Mouse (Mus musculus) ES-CJ7 (cell line): ENCODE results near the gene Mypn.

Experiments used
- DNase-seq: peaks from one replicate; pipeline ENCODE4 v3.0.0; 2011; ENCODE audit warnings: low read depth, low spot score

Mypn gene

GRCm38 (mm10) chr10:63155668-63156350 lies 47.9 kb downstream of the Mypn start:
- no peak for DNase-seq

DNA sequence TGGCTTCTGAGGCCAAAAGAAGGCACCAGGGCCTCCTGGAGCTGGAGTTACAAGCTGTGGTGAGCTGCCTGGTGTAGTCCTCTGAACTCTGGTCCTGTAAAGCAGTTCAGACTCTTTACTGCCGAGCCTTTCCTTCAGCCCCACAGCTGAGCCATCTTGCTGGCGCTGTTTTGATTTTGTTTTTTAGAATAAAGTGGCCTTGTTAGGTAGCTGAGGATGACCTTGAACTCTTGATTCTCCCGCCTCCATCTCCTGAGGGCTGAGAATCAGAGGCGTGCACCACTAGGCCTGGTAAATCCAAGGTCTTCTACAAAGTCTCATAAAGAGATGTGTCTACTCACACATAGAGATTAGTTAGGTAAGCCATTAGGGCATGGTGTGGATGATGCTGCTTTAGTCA lies 49.0 kb downstream of the Mypn start:
- no peak for DNase-seq

DNA sequence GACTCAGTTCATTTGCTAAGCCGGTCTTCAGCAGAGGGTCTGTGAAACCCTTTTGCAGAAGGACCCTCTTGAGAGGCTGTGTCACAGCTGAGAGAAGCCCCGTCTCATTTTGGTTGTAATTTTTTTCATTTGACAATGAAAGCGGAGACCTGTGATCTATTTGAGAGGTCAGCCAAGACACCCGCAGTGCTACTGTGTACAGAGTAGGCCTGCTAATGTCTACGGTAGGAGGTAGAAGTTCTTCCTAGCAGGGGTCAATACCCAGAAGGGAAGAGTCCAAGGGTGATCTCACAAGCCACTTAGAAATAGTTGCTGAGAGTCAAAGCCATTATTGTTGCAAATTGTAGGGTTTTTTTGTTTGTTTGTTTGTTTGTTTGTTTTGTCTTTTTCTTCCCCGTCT lies 49.5 kb downstream of the Mypn start:
- no peak for DNase-seq

DNA sequence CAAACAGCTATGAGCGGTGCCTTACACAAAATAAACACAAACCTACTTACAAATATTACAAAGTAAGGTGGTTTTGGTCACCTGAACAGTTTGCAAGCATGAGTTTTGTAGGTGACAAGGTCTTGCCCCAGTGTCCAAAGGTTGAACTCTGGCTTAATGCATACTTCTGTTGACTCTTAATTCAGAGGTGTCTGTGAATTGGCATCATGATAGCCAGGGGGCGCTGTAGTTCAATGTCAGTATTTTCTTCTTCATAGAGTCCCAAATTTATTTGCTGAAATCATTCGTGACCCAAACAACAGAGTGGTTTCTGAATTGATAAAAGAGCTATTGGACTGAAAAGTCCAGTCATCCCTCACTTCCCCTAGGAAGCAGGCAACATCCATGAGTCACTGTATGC lies 50.2 kb downstream of the Mypn start:
- peak; percentile 72 for DNase-seq

DNA sequence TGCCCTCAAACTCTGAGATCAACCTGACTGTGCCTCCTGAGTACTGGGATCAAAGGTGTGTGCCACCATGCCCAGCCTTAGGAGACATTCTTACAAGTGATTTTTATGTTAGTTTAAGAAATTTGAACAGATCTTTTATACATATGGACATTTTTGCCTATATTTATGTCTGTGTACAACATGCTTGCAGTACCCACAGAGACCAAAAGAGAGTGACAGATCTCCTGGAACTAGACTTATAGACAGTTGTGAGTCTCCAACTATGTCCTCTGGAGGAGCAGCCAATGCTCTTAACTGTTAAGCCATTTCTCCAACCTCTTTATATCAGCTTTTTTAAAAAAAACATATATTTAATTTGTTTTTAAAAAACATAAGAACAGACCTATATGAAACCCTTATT lies 51.4 kb downstream of the Mypn start:
- no peak for DNase-seq

DNA sequence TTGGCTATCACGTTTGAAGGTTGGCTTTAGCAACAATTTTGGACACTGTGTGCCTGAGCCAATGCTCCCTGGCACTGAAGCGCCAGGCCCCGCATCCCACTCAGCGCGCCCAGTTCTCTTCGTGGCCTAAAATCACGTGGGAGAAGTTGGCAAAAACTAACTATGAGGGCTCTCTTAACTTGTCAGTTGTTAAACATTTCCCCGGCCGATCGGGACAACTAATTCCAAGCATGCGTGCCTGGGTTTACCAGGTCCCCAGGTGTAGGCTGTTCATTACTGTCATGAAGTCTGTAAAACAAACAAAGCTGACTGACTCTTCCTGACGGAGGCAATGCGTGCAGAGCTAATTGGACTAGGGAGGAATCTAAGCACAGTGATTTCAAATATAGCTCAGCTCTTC lies 61.1 kb downstream of the Mypn start:
- no peak for DNase-seq

GRCm38 (mm10) chr10:63136436-63136835 lies 67.3 kb downstream of the Mypn start:
- peak; percentile 21 for DNase-seq

DNA sequence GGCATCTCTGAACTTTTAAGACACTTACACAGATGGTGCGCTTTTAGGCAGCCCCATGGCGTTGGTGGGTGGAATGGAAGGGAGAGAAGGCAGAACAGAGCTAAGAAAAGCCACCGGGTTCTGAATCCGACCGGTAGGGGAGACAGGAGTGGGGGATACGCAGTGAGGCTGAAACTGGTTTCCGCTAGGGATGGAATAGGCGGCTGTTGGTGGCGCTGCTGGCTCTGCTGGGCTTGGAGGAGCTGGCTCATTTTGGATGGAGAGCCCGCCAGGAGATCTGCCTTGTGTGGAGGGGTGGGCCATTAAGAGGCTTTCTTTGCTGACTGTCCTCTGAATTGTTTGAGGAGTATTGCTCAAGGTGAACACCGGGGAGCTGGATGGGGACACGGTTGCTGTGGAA lies 68.1 kb downstream of the Mypn start:
- peak; percentile 68 for DNase-seq

DNA sequence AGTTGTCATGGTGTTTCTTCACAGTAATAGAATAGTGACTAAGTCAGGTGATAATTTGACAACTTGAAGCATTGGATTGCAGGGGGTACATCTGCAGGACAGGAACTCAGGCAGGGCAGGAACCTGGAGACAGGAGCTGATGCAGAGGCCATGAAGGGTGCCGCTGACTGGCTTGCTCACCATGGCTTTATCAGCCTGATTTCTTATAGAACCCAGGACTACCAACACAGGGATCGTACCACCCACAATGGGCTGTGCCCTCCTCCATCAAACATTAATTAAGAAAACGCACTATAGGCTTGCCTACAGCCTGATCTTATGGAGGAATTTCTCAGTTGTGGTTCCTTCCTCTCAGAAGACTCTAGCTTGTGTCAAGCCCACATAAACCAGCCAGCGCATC lies 70.4 kb downstream of the Mypn start:
- no peak for DNase-seq

DNA sequence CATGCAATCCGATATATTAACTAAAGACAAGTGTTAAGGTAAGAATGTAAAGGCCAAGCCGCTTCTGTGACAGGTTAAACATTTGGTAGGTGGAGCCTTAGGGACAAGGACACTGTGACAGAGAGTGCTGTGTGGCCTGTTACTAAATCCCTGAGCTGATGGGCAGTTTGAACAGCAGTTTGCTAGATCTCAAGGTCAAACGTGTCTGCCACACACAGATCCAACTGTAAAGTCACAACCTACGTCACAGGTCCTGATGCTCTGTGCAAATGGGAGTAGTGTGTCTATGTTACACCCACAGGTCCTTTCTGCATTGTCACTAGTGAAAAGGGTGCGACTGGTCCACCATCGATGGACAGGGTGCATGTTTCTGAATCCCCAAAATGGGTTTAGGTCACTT lies 71.4 kb downstream of the Mypn start:
- no peak for DNase-seq

GRCm38 (mm10) chr10:63130500-63130899 lies 73.3 kb downstream of the Mypn start:
- DNase-seq, result peak; percentile 60

GRCm38 (mm10) chr10:63128256-63128655 lies 75.5 kb downstream of the Mypn start:
- no peak for DNase-seq

- DNase-seq, result no peak
Observed at GRCm38 (mm10) chr10:63127156-63127555, 76.6 kb downstream of the Mypn start.

DNA sequence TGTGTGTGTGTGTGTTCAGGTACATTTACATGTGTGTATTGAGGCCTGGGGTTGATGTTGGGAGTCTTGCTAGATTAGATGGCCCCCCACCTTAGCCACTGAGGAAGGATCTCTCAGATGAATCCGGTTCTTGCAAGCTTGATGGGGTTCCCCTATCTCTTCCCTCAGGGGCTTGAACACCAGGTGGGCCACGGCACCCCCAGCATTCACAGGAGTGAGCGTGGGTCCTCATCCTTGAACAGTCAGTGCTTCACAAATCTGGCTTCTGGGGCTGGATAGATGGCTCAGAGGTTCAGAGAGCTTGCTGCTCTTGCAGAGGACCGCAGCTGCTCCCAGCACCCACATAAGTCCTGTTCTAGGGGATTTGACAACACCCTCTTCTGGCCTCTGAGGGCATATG lies 77.6 kb downstream of the Mypn start:
- no peak for DNase-seq

DNA sequence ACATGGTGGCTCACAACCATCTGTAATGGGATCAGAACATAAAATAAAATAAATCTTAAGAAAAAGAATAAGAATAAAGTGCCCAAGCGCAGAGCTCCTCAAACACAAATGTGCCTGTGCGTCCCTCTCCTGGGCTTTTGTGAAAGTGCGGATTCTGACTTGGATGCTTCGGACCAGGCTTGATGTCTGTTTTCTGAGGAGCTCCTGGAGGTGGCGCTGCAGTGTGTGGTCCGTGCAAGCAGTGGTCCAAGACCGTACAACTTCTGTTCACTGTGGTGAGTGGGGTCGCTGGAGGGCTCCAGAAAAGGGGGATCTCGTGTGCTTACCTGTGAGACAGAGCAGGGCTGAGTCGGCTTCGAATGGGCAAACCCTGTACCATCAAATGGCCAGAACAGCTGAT lies 78.4 kb downstream of the Mypn start:
- DNase-seq, result peak; percentile 88

DNA sequence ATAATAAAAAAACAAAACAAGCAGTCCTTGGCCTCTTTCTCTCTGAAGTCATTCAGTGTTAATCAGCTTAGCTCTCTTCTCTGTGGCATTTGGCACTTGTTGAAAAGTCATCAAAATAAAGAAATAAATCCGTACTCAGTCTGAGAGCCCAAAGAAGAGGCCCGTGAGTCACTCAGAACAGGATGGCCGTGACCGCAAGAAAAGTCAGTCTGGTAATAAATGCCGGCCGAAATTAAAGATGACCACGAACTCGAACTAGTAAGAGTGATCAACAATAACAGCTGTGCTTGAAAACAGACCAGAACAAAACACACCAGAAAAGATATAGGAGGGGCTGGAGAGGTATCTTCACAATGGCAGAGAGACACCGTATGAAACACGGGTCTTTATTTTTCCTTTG lies 79.7 kb downstream of the Mypn start:
- DNase-seq, result no peak

GRCm38 (mm10) chr10:63123141-63123540 lies 80.6 kb downstream of the Mypn start:
- DNase-seq, result no peak

DNA sequence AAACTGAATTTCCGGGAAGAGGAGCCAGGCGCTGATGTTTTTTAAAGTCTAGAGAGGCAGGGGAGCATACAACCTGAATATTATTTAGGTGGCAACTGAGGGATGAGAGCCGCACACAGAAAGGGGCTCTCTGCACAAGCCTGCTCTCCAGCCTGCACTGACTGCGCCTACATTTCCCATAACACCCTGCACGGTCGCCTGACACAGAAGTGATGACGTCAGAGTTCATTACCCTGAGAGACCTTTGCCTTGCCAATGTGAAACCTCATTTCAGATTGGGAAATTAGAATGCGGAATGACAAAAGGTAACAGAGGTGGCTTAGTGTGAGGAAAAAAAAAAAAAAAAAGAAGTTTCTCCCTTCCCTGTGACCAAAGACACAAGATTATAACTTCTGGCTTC lies 81.2 kb downstream of the Mypn start:
- DNase-seq, result peak; percentile 80

DNA sequence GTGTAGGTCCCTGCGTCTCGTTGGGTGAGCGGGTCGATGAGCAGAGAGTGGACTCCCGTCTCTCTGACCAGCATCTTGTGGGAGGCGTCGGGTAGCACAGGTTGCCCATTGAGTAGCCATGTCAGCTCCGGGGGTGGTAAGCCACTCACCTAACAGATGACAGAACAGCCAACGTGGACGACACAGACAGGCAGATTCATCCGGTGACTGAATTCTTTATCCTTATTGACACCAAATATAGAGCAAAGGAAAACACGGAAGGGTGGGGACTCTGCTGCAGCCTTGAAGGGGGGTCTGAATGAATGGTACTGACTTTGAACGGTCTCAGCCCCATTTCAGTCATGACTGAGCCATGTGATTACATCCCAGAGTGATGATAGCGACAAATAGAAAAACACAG lies 81.8 kb downstream of the Mypn start:
- no peak for DNase-seq

- DNase-seq, result no peak
Observed at GRCm38 (mm10) chr10:63119916-63120315, 83.8 kb downstream of the Mypn start.

DNA sequence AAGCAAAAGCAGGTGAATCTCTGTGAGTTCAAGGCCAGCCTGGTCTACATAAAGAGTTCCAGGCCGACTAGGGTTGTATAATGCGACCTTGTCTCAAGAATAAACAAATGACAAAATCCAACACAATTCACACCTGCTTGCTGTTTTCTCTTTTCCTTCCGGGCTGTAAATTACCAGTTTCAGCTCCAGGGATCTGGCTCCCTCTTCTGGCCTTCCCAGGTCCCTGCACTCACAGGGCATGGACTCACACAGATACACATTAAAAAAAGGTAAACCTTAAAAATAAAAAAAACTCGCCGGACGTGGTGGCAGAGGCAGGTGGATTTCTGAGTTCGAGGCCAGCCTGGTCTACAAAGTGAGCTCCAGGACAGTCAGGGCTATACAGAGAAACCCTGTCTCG lies 86.2 kb downstream of the Mypn start:
- DNase-seq, result peak; percentile 39

DNA sequence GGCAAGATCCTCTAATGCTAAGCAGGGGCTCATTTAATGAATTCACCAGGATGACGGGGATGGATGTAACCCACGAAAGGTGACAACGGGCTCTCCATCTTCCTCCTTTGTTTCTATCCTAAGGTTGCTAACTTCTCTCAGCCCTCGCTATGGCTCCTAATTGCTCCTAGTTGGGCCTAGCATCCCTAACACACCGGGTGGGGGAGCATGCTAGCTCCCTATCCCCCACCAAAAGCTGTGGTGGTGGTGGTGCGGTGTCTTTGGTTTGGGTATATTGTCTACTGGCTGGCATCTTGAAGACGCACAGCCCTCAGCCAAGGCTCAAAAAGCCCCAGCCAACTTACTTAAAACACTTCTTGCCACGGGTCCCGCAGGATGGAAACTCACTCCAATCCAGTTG lies 87.4 kb downstream of the Mypn start:
- no peak for DNase-seq

GRCm38 (mm10) chr10:63115881-63116280 lies 87.9 kb downstream of the Mypn start:
- peak; percentile 23 for DNase-seq

DNA sequence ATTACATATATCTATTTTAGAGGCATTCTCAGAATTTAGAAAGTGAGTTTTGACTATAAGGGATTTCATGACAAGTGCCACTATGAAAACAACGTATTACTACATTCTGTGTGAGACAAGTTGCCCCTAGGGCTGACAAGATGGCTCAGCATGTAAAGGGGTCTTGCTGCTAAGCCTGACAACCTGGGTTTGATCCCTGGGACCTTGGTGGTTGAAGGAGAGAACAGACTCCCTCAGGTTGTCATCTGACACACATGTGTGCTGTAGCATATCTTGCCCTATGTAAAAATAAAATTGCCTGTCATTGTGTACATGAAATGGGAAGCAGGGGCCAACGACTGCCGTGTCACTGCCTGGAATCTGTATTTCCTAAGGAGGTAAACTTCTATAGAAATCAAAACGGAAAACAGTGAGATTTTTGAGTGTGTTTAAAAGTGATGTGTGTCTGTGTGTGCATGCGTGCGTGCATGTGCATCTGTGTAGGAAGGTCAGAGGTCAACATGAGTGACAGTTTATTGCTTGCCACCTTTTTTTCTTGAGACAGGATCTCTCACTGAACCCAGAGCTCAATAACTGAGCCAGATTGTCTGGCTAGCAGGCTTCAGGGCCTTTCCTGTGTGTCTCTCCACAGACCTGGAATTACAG lies 89.9 kb downstream of the Mypn start:
- DNase-seq, result no peak
